Mouse (Mus musculus) CH12.LX (cell line): ENCODE measurements around the gene Atp6v0c. TPM values are rescaled to one million over a fixed set of nuclear protein-coding genes. Genes with fewer than 3 reads are reported as not detected.

Experiments
- DNase-seq: peaks from one replicate; pipeline ENCODE4 v3.0.0-alpha.2; 2013; ENCODE audit errors: extremely low read depth
- H3K27ac ChIP-seq: 2 replicates; pipeline ENCODE4 v1.5.1; 2012; ENCODE audit warnings: low read depth, mild to moderate bottlenecking, control low read depth, moderate library complexity; ENCODE audit not compliant: insufficient read depth
- H3K27me3 ChIP-seq: replicated peaks from 2 replicates; pipeline ENCODE3; 2012; ENCODE audit warnings: inconsistent platforms
- H3K36me3 ChIP-seq, 2 experiments: replicated peaks in 1 of 2; 2 replicates each; pipeline versions ENCODE3 to v1.6.1; 2012; ENCODE audit warnings: inconsistent platforms in 1 of 2, low read length in 1 of 2, mild to moderate bottlenecking in 1 of 2, mixed read lengths in 1 of 2, moderate library complexity in 1 of 2; ENCODE audit not compliant: control insufficient read depth in 1 of 2, insufficient read depth in 1 of 2
- H3K4me1 ChIP-seq, 2 experiments: 2 replicates each; pipeline ENCODE4 v1.6.1; 2012; ENCODE audit warnings: inconsistent platforms in 1 of 2, moderate library complexity in 1 of 2; ENCODE audit not compliant: insufficient read depth in 2 of 2, control insufficient read depth in 1 of 2
- H3K4me2 ChIP-seq: 2 replicates; pipeline ENCODE4 v1.6.1; 2012; ENCODE audit warnings: low read depth, mild to moderate bottlenecking, control low read depth; ENCODE audit not compliant: poor library complexity, insufficient read depth, severe bottlenecking
- H3K4me3 ChIP-seq, 3 experiments: fragments of 150-350 bp in 1 of 3; sonication (generic) in 1 of 3; replicated peaks in 1 of 3; 2 replicates each; pipeline versions ENCODE3 to v1.5.1; 2011 to 2012; ENCODE audit warnings: low read depth in 2 of 3, low read length in 2 of 3, mild to moderate bottlenecking in 2 of 3, moderate library complexity in 2 of 3, control low read depth in 1 of 3, improper control_type of control experiment in 1 of 3, inconsistent platforms in 1 of 3, mixed read lengths in 1 of 3; ENCODE audit not compliant: poor library complexity in 1 of 3
- H3K79me2 ChIP-seq: replicated peaks from 2 replicates; pipeline ENCODE4 v1.6.1; 2012; ENCODE audit warnings: mild to moderate bottlenecking, moderate library complexity; ENCODE audit not compliant: control insufficient read depth, poor library complexity, insufficient read depth, severe bottlenecking; ENCODE audit errors: extremely low read depth
- H3K9ac ChIP-seq: 2 replicates; pipeline ENCODE4 v1.6.1; 2012; ENCODE audit warnings: low read depth, mild to moderate bottlenecking, control low read depth, moderate library complexity; ENCODE audit not compliant: insufficient read depth
- H3K9me3 ChIP-seq: replicated peaks from 2 replicates; pipeline ENCODE3; 2012; ENCODE audit warnings: low read length, inconsistent platforms, mixed read lengths
- BHLHE40 ChIP-seq: IDR thresholded peaks from 2 replicates; pipeline ENCODE4 v1.6.1; 2011; ENCODE audit warnings: mild to moderate bottlenecking, low read depth, low read length, improper control_type of control experiment
- CHD1 ChIP-seq: IDR thresholded peaks from 2 replicates; pipeline ENCODE4 v1.6.1; 2012; ENCODE audit warnings: low read depth, low read length, improper control_type of control experiment, inconsistent platforms
- CHD2 ChIP-seq: IDR thresholded peaks from 2 replicates; pipeline ENCODE4 v1.6.1; 2011; ENCODE audit warnings: low read length, improper control_type of control experiment
- CTCF ChIP-seq, 2 experiments: IDR thresholded peaks in 1 of 2; conservative IDR thresholded peaks in 1 of 2; 2 replicates each; pipeline ENCODE4 v1.5.1; 2011 to 2012; ENCODE audit warnings: low read depth in 2 of 2, low read length in 2 of 2, improper control_type of control experiment in 1 of 2, inconsistent platforms in 1 of 2, mild to moderate bottlenecking in 1 of 2, moderate library complexity in 1 of 2
- EP300 ChIP-seq: IDR thresholded peaks from 2 replicates; pipeline ENCODE4 v1.6.1; 2011; ENCODE audit warnings: low read length, improper control_type of control experiment
- ETS1 ChIP-seq: conservative IDR thresholded peaks from 2 replicates; pipeline ENCODE4 v1.6.1; 2012; ENCODE audit warnings: low read depth, mild to moderate bottlenecking, inconsistent platforms, low read length, improper control_type of control experiment, moderate library complexity
- GABPA ChIP-seq: IDR thresholded peaks from 2 replicates; pipeline ENCODE4 v1.6.1; 2012; ENCODE audit warnings: low read depth, low read length, improper control_type of control experiment, inconsistent platforms; ENCODE audit not compliant: insufficient replicate concordance
- MAX ChIP-seq: IDR thresholded peaks from 2 replicates; pipeline ENCODE4 v1.6.1; 2011; ENCODE audit warnings: low read length, improper control_type of control experiment
- MEF2A ChIP-seq: IDR thresholded peaks from 2 replicates; pipeline ENCODE4 v1.6.1; 2014; ENCODE audit warnings: low read depth, mild to moderate bottlenecking, inconsistent platforms, low read length, improper control_type of control experiment, borderline replicate concordance
- NRF1 ChIP-seq: IDR thresholded peaks from 2 replicates; pipeline ENCODE4 v1.6.1; 2014; ENCODE audit warnings: low read depth, mild to moderate bottlenecking, inconsistent platforms, low read length, improper control_type of control experiment, moderate library complexity
- PAX5 ChIP-seq: IDR thresholded peaks from 2 replicates; pipeline ENCODE4 v1.6.1; 2012; ENCODE audit warnings: low read length, inconsistent platforms, mixed read lengths
- RAD21 ChIP-seq: IDR thresholded peaks from 2 replicates; pipeline ENCODE4 v1.6.1; 2011; ENCODE audit warnings: low read depth, mild to moderate bottlenecking, low read length, improper control_type of control experiment, moderate library complexity
- SIN3A ChIP-seq: IDR thresholded peaks from 2 replicates; pipeline ENCODE4 v1.6.1; 2012; ENCODE audit warnings: low read length, improper control_type of control experiment, inconsistent platforms
- SMC3 ChIP-seq: IDR thresholded peaks from 2 replicates; pipeline ENCODE4 v1.6.1; 2011; ENCODE audit warnings: low read depth, low read length, improper control_type of control experiment
- TCF12 ChIP-seq: IDR thresholded peaks from 2 replicates; pipeline ENCODE4 v1.6.1; 2014; ENCODE audit warnings: low read depth, mild to moderate bottlenecking, inconsistent platforms, low read length, improper control_type of control experiment
- UBTF ChIP-seq: IDR thresholded peaks from 2 replicates; pipeline ENCODE4 v1.6.1; 2012; ENCODE audit warnings: low read depth, mild to moderate bottlenecking, inconsistent platforms, low read length, improper control_type of control experiment, moderate library complexity
- USF1 ChIP-seq: IDR thresholded peaks from 2 replicates; pipeline ENCODE4 v1.6.1; 2014; ENCODE audit warnings: low read depth, mild to moderate bottlenecking, inconsistent platforms, low read length, improper control_type of control experiment
- USF2 ChIP-seq: conservative IDR thresholded peaks from 2 replicates; pipeline ENCODE4 v1.6.1; 2011; ENCODE audit warnings: low read depth, low read length, improper control_type of control experiment
- ZNF384 ChIP-seq: IDR thresholded peaks from 2 replicates; pipeline ENCODE4 v1.6.1; 2012; ENCODE audit warnings: low read depth, low read length, improper control_type of control experiment, inconsistent platforms
- dilution Hi-C: fragments of 300-500 bp; cut with MboI; formaldehyde crosslinking; loops from 2 replicates; pipeline ENCODE4 v1.14.3; 2020; ENCODE audit warnings: low sequenced_read_pairs; ENCODE audit not compliant: extremely low pct_unique_long_range_greater_than_20kb, extremely low pct_ligation_motif_present
- in situ Hi-C: fragments of 300-500 bp; cut with MboI; formaldehyde crosslinking; loops from 3 replicates; pipeline ENCODE4 v1.14.3; 2019; ENCODE audit warnings: low sequenced_read_pairs, low pct_ligation_motif_present, low pct_unique_long_range_greater_than_20kb, mixed read lengths
- polyA plus RNA-seq: library from polyadenylated mRNA; unstranded; fragments of >175 nt; gene quantifications from 2 replicates; pipeline ENCODE4 v1.2.1, GENCODE M21; 2012; ENCODE audit warnings: low read depth; ENCODE audit not compliant: insufficient read length
- total RNA-seq, 2 experiments: library from RNA; depleted of rRNA; stranded (reverse); fragments of 300-350 nt in 1 of 2; fragments of >200 nt in 1 of 2; gene quantifications; 2 replicates each; pipeline ENCODE4 v1.2.3; 2012 to 2014

The Atp6v0c gene
- total and polyA plus RNA-seq, 3 experiments = 49.1 to 407 (median 83.2) TPM

DNA sequence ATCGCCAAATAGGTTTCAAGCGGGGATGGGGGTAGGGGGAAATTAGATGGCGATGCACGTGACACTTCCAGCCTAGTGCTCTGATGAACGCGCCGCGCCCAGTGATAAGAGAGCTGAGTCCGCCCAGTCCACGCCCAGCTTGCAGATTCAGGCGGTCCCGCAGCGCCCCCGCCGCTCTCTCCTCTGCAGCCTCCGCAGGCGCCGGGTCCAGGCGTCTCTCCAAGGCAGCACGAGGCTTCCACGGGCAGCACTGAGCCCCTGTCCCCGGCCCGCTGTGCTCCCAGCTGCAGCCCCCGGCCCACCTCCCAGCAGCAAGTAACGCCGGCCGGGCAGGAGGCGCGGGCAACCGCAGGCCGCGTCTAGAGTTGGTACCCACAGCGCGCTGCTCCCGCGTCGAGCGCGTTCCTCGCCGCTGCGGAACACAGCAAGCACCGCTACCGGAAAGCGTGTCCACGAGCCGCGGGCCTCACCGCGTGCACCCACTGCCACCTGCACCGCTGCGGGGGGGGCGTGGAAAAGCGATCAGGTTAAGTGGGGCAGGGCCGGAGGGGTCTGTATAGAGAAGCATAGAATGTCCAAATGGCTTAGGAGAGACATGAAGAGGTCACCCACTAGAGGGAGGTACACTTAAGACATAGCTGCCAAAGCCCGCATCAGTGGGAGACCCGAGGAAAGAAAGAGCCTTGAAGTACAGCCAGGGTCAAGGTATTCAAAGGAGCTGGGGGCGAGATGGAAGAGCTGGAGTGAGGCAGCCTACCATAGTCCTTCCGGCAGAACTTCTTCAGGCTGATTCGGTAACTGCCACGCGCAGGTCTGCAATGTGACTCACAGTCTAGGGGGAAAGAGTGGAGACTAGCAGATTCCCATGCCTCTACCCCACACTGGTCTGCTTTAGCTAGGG is 37.2 kb upstream of the Atp6v0c start:
- no peak for DNase-seq
- peaks cover 2% of the 10 kb centered on the region for H3K27me3 ChIP-seq
- in situ Hi-C loops = no loop called here

DNA sequence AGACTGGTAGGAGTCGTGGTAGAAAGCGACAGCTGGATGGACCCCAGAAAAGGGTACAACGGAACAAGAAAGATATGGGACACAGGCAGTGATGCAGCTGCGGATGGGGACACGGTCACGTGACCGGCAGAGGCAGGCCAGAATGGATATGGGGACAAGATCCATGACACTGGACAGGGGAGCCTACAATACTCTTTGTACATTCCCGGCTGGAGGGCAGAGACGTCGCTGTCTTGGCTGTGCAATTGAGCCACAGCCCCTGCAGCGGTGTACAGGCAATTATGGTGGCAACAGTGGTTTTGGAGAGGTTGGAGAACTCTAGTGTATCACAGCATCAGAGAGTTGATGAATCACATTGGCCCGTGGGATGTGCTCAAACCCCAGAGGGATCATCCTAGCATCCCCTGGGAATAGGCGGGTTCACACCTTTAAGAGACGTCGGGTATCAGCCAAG is 36.4 kb upstream of the Atp6v0c start:
- no peak for DNase-seq
- in situ Hi-C loops (no loop called here), dilution Hi-C loops (no loop called here)
- no peak overlapping the region for H3K27ac ChIP-seq
- peak overlapping the region; percentile 25; the same call in 1 of the 2 replicates for H3K9ac ChIP-seq
- peaks cover 13 to 29% of the 10 kb centered on the region in 2 experiments for H3K4me1 ChIP-seq
- H3K36me3 ChIP-seq = peaks cover 0 to 16% of the 10 kb centered on the region in 2 experiments
- peaks cover 2% of the 10 kb centered on the region for H3K27me3 ChIP-seq
- H3K4me2 ChIP-seq = peak overlapping the region; percentile 10
- H3K79me2 ChIP-seq = no peaks in the 10 kb centered on the region
- peak overlapping the region; percentile 16 to 86 (median 73) for H3K4me3 ChIP-seq
- no peaks in the 10 kb centered on the region for H3K9me3 ChIP-seq
- no peak for TF ChIP-seq CHD1
- TF ChIP-seq USF1 = peak; percentile 80
- peak; percentile 78 for TF ChIP-seq USF2
- no peak for TF ChIP-seq ETS1
- TF ChIP-seq BHLHE40 = peak; percentile 71

More for the DNA sequence above, 37.2 kb upstream of the Atp6v0c start:
- dilution Hi-C loops = no loop called here
- Histone ChIP-seq H3K27ac (no peak overlapping the region), H3K79me2 (no peaks in the 10 kb centered on the region), H3K4me3 (no peak overlapping the region), H3K4me2 (0 out of 2 replicates have a peak overlapping the region, but pooled peaks have one; percentile 14), H3K9ac (no peak overlapping the region), H3K36me3 (peaks cover 0 to 9% of the 10 kb centered on the region in 2 experiments), H3K4me1 (peaks cover 13 to 29% of the 10 kb centered on the region in 2 experiments)
- no peak for TF ChIP-seq UBTF
- TF ChIP-seq CHD2 = no peak
- TF ChIP-seq MAX = no peak
- no peak for TF ChIP-seq RAD21
- no peak for TF ChIP-seq SIN3A
- no peak for TF ChIP-seq SMC3
- TF ChIP-seq EP300 = no peak
- no peak for TF ChIP-seq MEF2A
- no peak for TF ChIP-seq TCF12
- TF ChIP-seq ZNF384 = no peak
- TF ChIP-seq GABPA = no peak
- no peak for TF ChIP-seq PAX5
- no peak for TF ChIP-seq CHD1
- 0 out of 4 replicates have a peak, but pooled peaks of 1 of the 2 experiments have one; percentile 5 for TF ChIP-seq CTCF (conservative IDR thresholded peaks at IDR 0.05 in 1 of 2, IDR thresholded peaks at IDR 0.05 in 1 of 2; ENCODE audit: low read depth in 2 of 2, low read length in 2 of 2)
- TF ChIP-seq NRF1 = no peak
- no peak for TF ChIP-seq ETS1
- no peak for TF ChIP-seq USF2
- peak; percentile 20; the same call in 1 of the 2 replicates for TF ChIP-seq BHLHE40
- TF ChIP-seq, all 38 proteins: peak for 2
- H3K9me3 ChIP-seq = no peaks in the 10 kb centered on the region
